Mouse (Mus musculus) limb, embryonic 11.5 days (tissue): ENCODE results near the gene Crbn. TPM values are rescaled to one million over a fixed set of nuclear protein-coding genes. Genes with fewer than 3 reads are reported as not detected.

Experiments used
- ATAC-seq: fragments of 200-750 bp; cut with Nextera tagmentation; 2 replicates; pipeline ENCODE4 v1.8.0; 2017; ENCODE audit warnings: low read depth; ENCODE audit not compliant: insufficient number of reproducible peaks, low FRiP score, low TSS enrichment
- DNase-seq: peaks from one replicate; pipeline ENCODE4 v3.0.0-alpha.2; 2015; ENCODE audit warnings: low spot score
- H3K27ac ChIP-seq: fragments of 300-500 bp; sonication (generic); replicated peaks from 2 replicates; pipeline ENCODE4 v1.5.1; 2014; ENCODE audit warnings: low read depth, mild to moderate bottlenecking, low read length
- H3K27me3 ChIP-seq: fragments of 300-500 bp; sonication (generic); 2 replicates; pipeline ENCODE4 v1.6.1; 2014; ENCODE audit warnings: mild to moderate bottlenecking, low read length, mixed read lengths; ENCODE audit not compliant: control insufficient read depth, insufficient read depth
- H3K36me3 ChIP-seq: fragments of 300-500 bp; sonication (generic); 2 replicates; pipeline ENCODE4 v1.6.1; 2014; ENCODE audit warnings: mild to moderate bottlenecking, low read length, moderate library complexity, mixed read lengths; ENCODE audit not compliant: control insufficient read depth, insufficient read depth
- H3K4me1 ChIP-seq: fragments of 300-500 bp; sonication (generic); 2 replicates; pipeline ENCODE4 v1.6.1; 2014; ENCODE audit warnings: low read length, mixed read lengths; ENCODE audit not compliant: control insufficient read depth, insufficient read depth
- H3K4me2 ChIP-seq: fragments of 300-500 bp; sonication (generic); 2 replicates; pipeline ENCODE4 v1.6.1; 2014; ENCODE audit warnings: low read depth, mild to moderate bottlenecking, moderate library complexity; ENCODE audit not compliant: severe bottlenecking
- H3K4me3 ChIP-seq: fragments of 300-500 bp; sonication (generic); 2 replicates; pipeline ENCODE4 v1.5.1; 2014; ENCODE audit warnings: low read depth, low read length
- H3K9ac ChIP-seq: fragments of 300-500 bp; sonication (generic); 2 replicates; pipeline ENCODE4 v1.6.1; 2014; ENCODE audit warnings: mild to moderate bottlenecking, low read length
- H3K9me3 ChIP-seq: fragments of 300-500 bp; sonication (generic); 2 replicates; pipeline ENCODE4 v1.6.1; 2016; ENCODE audit warnings: low read length; ENCODE audit not compliant: control insufficient read depth
- WGBS: fragments of 180-500 bp; shearing (Covaris S2); extraction: QIAGEN DNeasy Blood & Tissue Kit; methylation state at CpG from one replicate; pipeline ENCODE4 v1.1.7; 2014; 5-methylcytosine and 5-hydroxymethylcytosine counted together
- polyA plus RNA-seq: library from polyadenylated mRNA; unstranded; fragments of >200 nt; fragmentation: Nextera tagmentation; extraction: Ambion mirVana; gene quantifications from 2 replicates; pipeline ENCODE4 v1.2.1, GENCODE M21; 2014

Crbn gene
- polyA plus RNA-seq, 1 experiment from 2014 or later, result 47.3 TPM

DNA sequence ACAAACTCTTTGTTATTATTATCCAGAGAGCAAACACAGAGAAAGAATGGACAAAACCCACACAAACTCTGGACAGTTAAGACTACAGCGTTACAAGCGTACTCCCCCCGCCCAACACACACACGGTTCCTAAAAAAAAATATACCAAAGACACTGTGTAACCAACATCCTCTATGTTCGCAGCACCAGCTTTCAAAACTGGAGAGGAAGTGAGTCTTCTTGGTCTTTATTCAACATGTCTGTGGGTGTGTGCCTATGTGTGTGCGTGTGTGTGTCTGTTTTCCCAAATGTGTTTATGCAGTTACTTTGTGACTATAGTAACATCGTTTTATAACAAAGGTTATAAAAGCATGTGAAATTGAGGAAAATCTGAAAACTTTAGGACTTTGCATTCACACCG lies 8.4 kb downstream of the Crbn start:
- Histone ChIP-seq H3K4me1 (no peaks in the 10 kb centered on the region), H3K27ac (no peak overlapping the region), H3K9me3 (no peaks in the 10 kb centered on the region), H3K27me3 (no peaks in the 10 kb centered on the region), H3K9ac (no peak overlapping the region), H3K4me3 (no peak overlapping the region), H3K36me3 (0 out of 2 replicates have a peak, but pooled peaks cover 4% of the 10 kb centered on the region), H3K4me2 (no peak overlapping the region)
- 93% methylated on average over 8 of the region's 8 CpGs for WGBS
- DNase-seq, result no peak
- no peak for ATAC-seq

DNA sequence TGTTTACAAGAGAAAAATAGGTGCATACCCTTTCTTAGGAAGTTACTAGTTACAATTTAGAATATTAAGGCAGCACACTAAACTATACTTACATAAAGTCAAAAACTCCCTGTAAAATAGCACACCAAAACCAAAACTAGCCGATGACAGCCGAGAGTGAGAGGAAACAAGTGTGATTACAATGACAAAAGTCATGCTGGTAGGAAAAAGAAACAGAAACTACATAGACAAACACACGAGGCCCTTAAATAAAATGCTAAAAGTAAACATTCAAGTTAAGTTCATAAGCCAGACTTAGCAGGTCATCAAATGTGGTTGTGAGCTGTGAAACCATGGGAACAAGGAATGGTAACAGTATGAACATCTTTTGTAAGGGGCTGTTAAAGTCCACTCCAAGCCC lies 12.7 kb downstream of the Crbn start:
- H3K4me3 ChIP-seq, result no peak overlapping the region
- no peak overlapping the region for H3K9ac ChIP-seq
- DNase-seq, result no peak
- ATAC-seq, result no peak
- no peak overlapping the region for H3K4me2 ChIP-seq
- H3K27ac ChIP-seq, result no peak overlapping the region
- WGBS, result 93% methylated on average over 3 of the region's 3 CpGs
- no peaks in the 10 kb centered on the region for H3K27me3 ChIP-seq
- no peaks in the 10 kb centered on the region for H3K4me1 ChIP-seq
- no peaks in the 10 kb centered on the region; the same call in 1 of the 2 replicates for H3K36me3 ChIP-seq
- H3K9me3 ChIP-seq, result no peaks in the 10 kb centered on the region

DNA sequence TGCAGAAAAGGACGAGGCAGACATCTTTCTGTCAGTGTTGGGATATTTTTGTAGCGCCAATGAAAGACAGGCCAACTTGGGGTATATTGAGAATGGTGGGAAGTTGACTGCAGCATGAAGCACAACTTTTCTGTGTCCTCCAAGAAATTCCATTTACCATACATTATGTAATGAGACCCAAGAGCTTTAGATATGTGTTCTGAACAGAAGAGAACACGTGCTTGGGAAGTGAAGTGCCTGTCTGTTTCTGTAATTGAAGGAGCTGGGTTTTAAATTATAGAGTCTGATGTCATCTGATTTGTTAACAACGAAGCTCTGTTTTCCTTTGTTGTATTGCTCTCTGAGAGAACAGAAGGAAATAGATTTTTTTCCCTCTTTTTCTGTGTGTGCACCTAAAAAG lies 29.8 kb downstream of the Crbn start:
- H3K4me3 ChIP-seq, result peak overlapping the region; percentile 65
- H3K27ac ChIP-seq, result no peak overlapping the region
- DNase-seq (no peak), ATAC-seq (no peak)
- 55% methylated on average over 4 of the region's 4 CpGs for WGBS
- no peaks in the 10 kb centered on the region for H3K27me3 ChIP-seq
- H3K36me3 ChIP-seq, result peaks cover 4% of the 10 kb centered on the region; the same call in 1 of the 2 replicates
- H3K9ac ChIP-seq, result no peak overlapping the region; the same call in 1 of the 2 replicates
- H3K4me1 ChIP-seq, result peaks cover 2% of the 10 kb centered on the region
- H3K9me3 ChIP-seq, result no peaks in the 10 kb centered on the region
- peak overlapping the region; percentile 74 for H3K4me2 ChIP-seq

DNA sequence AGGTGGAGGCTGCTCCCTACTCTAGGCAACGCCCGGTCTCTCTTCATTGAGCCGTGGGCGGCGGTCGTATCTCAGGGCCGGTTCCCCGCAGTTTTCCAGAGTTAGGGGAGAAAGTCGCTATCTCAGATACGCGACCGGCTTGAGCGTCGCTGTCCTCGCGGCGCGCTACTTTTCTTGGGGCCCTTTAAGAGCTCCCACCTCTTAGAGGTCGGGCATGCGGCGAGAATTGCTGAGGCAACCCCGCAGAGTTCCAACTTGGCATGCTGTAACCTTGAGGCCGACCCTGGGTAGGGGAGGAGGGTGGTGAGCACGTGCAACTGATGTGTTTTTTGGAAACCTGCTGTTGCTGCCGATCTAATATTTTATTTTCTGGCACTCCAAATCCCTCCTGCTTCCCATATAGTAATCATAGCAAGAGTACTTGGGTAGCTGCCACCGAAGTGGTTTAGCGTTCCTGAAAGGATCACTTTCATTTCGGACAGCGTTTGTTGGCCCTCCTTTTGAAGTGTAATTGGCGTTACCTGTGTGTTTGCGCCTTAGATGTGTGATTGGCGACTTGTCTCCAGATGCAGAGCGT lies 30.5 kb downstream of the Crbn start:
- DNase-seq, result no peak
- WGBS, result 1% methylated on average over 33 of the region's 33 CpGs

DNA sequence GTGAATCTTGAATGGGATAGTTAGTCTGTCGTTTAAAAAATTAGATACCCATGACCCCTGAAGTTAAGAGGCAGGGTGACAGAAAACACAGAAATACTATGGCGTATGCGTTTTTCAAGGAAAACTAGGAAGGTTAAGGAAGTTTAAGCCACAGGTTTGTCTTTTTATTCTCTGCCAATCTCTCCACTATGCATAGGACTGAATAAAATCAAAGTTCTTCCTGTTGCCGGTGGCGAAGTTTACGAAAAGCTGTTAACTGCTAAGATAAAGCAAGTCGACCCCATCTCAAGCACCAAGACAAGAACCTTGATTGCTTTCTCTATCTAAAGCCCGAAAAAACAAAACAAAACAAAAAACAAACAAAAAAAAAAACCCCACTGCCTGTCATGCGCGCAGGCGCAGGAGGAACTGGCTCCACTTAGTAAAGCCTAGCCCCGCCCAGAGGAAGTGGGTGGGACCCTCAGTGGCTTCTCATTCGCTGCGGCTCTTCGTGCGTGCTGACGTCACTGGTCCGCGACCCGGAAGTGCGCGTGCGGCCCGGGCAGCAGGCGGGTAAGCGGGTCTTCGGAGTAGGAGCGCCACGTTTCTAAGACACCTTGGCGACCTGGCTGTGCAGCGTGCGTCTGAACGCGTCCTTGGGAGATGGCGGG lies 31.1 kb downstream of the Crbn start, which contains the start of gene Trnt1:
Trnt1 (plus strand) TSS at position 481 of the 650 bp plus-strand sequence.
- Histone ChIP-seq H3K36me3 (peaks cover 2% of the 10 kb centered on the region; the same call in 1 of the 2 replicates), H3K27me3 (no peaks in the 10 kb centered on the region), H3K4me1 (peaks cover 2% of the 10 kb centered on the region), H3K9ac (peak within 1 kb of the TSS; percentile 62), H3K4me2 (peak within 1 kb of the TSS; percentile 74), H3K27ac (no peak within 1 kb of the TSS), H3K9me3 (no peaks in the 10 kb centered on the region), H3K4me3 (peak within 1 kb of the TSS; percentile 65)
- ATAC-seq (peak; percentile 100), DNase-seq (peak; percentile 98)
- WGBS, result 9% methylated on average over 35 of the region's 35 CpGs

More for the DNA sequence above, 30.5 kb downstream of the Crbn start:
- H3K9ac ChIP-seq, result peak overlapping the region; percentile 62
- H3K4me1 ChIP-seq, result peaks cover 2% of the 10 kb centered on the region
- H3K4me3 ChIP-seq, result peak overlapping the region; percentile 65
- peak overlapping the region; percentile 74 for H3K4me2 ChIP-seq
- no peaks in the 10 kb centered on the region for H3K27me3 ChIP-seq
- no peak overlapping the region for H3K27ac ChIP-seq
- ATAC-seq, result peak; percentile 84
- no peaks in the 10 kb centered on the region for H3K9me3 ChIP-seq
- peaks cover 4% of the 10 kb centered on the region; the same call in 1 of the 2 replicates for H3K36me3 ChIP-seq

- no peak overlapping the region for H3K9ac ChIP-seq
- no peaks in the 10 kb centered on the region; the same call in 1 of the 2 replicates for H3K36me3 ChIP-seq
- ATAC-seq, result no peak
- H3K9me3 ChIP-seq, result no peaks in the 10 kb centered on the region
- no peaks in the 10 kb centered on the region for H3K27me3 ChIP-seq
- no peak overlapping the region for H3K4me2 ChIP-seq
- no peak overlapping the region for H3K4me3 ChIP-seq
- no peak overlapping the region for H3K27ac ChIP-seq
- WGBS, result 80% methylated on average over 4 of the region's 4 CpGs
- DNase-seq, result no peak
- H3K4me1 ChIP-seq, result peaks cover 2% of the 10 kb centered on the region
Observed at GRCm38 (mm10) chr6:106766774-106767173, 33.1 kb downstream of the Crbn start.

DNA sequence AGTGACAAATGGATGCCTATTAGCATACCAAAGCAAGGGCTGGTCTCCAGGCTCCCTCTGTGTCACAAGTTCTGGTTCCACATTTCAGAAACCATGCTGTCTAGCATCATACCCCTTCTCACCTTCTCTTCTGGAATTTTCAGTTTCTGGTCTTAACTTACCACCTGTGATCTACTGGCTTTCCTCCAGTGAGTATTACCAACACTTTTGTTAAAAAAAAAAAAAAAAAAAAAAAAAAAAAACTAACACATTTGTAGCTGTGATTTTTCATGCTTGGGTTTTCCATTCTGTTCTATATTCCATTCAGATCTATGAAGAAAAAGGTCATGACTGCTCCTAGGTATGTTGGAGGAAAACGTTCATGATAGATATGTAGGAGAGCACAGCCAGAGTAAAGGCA lies 34.0 kb downstream of the Crbn start:
- 86% methylated on average over 1 of the region's 1 CpGs for WGBS
- Histone ChIP-seq H3K9me3 (no peaks in the 10 kb centered on the region), H3K4me3 (no peak overlapping the region), H3K27me3 (no peaks in the 10 kb centered on the region), H3K4me2 (no peak overlapping the region), H3K27ac (no peak overlapping the region), H3K4me1 (peaks cover 2% of the 10 kb centered on the region), H3K9ac (no peak overlapping the region), H3K36me3 (no peaks in the 10 kb centered on the region)
- no peak for ATAC-seq
- no peak for DNase-seq

DNA sequence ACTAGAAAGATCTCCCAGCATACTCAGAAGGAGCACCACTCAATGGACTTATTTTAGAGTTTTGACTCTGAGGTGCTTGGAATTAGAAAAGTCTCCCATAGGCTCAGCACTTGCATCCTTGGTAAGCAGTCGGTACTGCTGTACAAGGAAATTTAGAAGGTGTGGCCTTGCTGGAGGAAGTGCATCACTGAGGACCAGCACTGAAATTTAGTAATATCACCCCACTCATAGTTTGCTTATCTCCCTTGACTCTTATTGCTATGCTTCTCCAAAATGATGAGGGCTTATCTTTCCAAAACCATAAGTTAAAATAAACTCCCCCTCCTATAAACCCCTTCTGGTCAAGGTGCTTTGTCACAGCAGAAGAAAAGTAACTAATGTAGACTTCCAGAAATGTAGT lies 38.4 kb downstream of the Crbn start:
- WGBS, result 84% methylated on average over 1 of the region's 1 CpGs
- DNase-seq (no peak), ATAC-seq (no peak)
- Histone ChIP-seq H3K4me3 (no peak overlapping the region), H3K9me3 (no peaks in the 10 kb centered on the region), H3K4me1 (no peaks in the 10 kb centered on the region), H3K4me2 (no peak overlapping the region), H3K27me3 (no peaks in the 10 kb centered on the region), H3K9ac (no peak overlapping the region), H3K27ac (no peak overlapping the region), H3K36me3 (no peaks in the 10 kb centered on the region)
